Mouse (Mus musculus): Measurements from ENCODE around the gene Arhgef15. TPM values are rescaled to one million over a fixed set of nuclear protein-coding genes. Genes with fewer than 3 reads are reported as not detected.
"Not testable (repeated sequence)": the region's sequence is repeated elsewhere in the genome, so short reads cannot be mapped to it uniquely, and the experiment has no call there.

Arhgef15 gene
- polyA plus RNA-seq, 1 experiment from 2014 or later, result 5.6 TPM

DNA sequence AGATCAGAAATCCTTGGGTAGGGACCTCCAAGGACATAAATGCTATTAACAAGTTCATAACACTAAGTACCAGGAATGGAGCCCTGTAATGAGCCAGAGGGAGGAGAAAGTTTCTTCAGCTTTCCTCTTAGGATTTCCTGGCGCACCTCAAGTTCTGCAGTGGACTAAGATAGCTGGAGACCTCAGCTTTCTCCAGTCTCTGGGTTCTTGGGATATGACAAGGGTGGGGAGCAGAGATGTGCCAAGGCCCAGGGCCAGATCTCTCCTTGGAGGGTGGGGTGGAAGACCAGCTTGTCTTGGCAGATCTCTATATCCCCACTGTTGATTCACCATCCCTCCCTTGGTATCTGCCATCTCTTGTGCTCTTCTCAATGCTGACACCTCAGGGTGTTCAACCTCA is 18.3 kb upstream of the Arhgef15 start:
- Histone ChIP-seq H3K9ac (no peak overlapping the region), H3K36me3 (replicated peaks) (no peaks in the 10 kb centered on the region), H3K4me3 (replicated peaks) (no peak overlapping the region), H3K27ac (no peak overlapping the region), H3K4me2 (no peak overlapping the region), H3K27me3 (peaks cover 6% of the 10 kb centered on the region; the same call in 1 of the 2 replicates), H3K9me3 (no peaks in the 10 kb centered on the region), H3K4me1 (peaks cover 10% of the 10 kb centered on the region)
- ATAC-seq (ENCODE audit: low FRiP score), result no peak
- WGBS, result 82% methylated on average over 1 of the region's 1 CpGs

DNA sequence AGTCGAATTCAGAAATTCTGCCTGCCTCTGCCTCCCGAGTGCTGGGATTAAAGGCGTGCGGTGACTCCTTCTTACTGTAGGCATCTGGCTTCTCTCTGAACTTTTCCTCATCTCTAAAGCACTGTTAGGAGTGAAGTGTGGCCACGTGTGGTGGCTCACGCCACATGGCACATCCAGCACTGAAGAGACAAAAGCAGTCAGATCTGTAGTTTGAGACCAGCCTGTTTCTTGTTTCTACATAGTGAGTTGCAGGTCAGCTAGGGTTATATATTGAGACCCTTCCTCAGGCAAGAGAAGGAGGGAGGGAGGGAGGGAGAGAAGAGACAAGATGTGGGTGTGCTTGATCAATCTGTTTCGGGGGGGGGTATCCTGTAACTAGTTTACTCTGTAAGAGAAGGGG is 17.8 kb upstream of the Arhgef15 start, which contains the start of gene Rangrf:
TSS of gene Rangrf (minus strand) at position 101 of the 400 bp plus-strand sequence.
- 85% methylated on average over 7 of the region's 7 CpGs for WGBS
- peaks cover 6% of the 10 kb centered on the region; the same call in 1 of the 2 replicates for H3K27me3 ChIP-seq
- H3K4me2 ChIP-seq, result peak within 1 kb of the TSS; percentile 62
- no peak within 1 kb of the TSS for H3K27ac ChIP-seq
- no peak within 1 kb of the TSS; the same call in 1 of the 2 replicates for H3K9ac ChIP-seq
- no peaks in the 10 kb centered on the region for H3K36me3 ChIP-seq (replicated peaks)
- H3K9me3 ChIP-seq, result no peaks in the 10 kb centered on the region
- peaks cover 10% of the 10 kb centered on the region for H3K4me1 ChIP-seq
- H3K4me3 ChIP-seq (replicated peaks), result peak within 1 kb of the TSS; percentile 43
- no peak for ATAC-seq (ENCODE audit: low FRiP score)

DNA sequence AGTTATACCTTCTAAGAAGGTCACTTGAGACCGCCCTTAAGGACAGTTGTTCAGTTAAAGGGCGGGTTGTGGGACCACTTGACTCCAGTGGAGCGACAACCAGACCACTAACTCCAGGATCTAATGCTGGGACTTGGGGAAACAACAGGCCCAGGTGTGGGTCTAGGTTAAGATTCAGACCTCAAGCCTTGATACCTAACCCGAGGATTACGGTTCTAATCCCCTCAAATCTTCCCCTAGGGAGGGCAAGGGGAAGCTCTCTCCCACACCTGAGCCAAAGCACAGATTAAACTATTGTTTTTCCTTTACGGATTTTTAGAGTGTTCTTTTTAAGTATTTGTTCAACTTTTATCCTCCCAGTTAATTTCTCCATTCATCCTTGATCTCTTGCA is 16.8 kb upstream of the Arhgef15 start:
- peak overlapping the region; percentile 62 for H3K4me2 ChIP-seq
- H3K9me3 ChIP-seq, result no peaks in the 10 kb centered on the region
- peak overlapping the region; percentile 43 for H3K4me3 ChIP-seq (replicated peaks)
- H3K9ac ChIP-seq, result no peak overlapping the region; the same call in 1 of the 2 replicates
- peaks cover 6% of the 10 kb centered on the region; the same call in 1 of the 2 replicates for H3K27me3 ChIP-seq
- ATAC-seq (ENCODE audit: low FRiP score), result no peak
- no peaks in the 10 kb centered on the region for H3K36me3 ChIP-seq (replicated peaks)
- WGBS, result 29% methylated on average over 6 of the region's 6 CpGs
- H3K4me1 ChIP-seq, result peaks cover 10% of the 10 kb centered on the region
- H3K27ac ChIP-seq, result no peak overlapping the region

DNA sequence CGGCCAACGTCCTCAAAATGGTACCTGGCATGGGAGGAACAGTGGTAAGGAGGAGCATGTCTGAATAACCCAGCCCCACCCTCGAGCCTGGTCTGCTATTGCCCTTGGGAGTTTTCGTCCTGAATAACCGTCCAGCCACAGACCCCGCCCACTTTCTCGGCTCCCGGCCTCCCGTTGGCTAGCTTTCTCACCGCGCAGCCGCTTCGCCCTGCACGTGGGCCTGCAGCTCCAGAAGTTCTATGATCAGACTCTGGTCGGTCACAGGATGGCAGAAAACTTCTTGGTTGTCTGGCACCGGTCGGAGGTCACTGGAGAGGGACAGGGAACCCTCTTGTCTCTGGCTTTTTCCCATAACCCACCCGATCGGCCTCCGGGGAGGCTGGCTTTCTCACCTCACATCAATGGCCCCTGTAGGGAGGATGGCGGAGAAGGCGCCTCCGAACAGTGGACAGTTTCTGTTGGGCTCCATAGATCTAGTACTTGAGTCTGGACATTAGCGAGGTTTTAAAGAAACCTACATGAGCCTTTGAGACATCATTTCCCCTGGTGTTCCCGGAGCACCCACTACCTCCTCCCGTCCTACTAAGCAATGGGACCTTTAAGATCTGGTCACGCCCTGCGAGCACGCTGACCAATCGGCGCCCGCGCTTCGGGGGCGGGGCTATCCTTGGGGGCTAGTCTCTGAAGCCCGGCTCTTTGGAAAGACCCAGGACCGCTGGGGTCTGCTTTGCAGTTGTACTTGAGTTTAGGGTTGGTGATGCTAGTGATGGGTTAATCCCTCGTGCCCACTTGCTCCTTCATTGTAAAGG is 16.2 kb upstream of the Arhgef15 start:
- not testable (repeated sequence) for H3K27ac ChIP-seq
- ATAC-seq (ENCODE audit: low FRiP score), result peak; percentile 93
- WGBS, result under 1% methylated on average over 38 of the region's 38 CpGs

DNA sequence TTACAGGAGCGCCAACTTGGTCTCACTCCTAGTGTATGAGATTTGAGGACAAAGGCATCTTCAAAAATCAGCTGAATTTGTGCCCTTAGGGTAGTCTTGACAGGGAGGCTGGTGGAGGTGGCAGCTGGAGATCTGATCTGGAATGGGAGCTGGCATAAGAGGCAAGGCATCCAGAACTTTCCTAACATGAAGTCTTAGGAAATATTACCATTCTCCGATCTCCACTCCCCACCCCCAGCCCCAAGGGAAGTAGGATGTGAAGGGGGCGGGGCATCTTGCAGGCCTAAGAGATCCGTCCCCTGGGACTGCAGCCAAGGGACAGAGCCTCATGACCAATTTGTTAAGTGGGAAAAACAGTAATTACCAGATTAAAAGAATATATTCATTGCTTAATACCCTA is 13.0 kb upstream of the Arhgef15 start:
- WGBS, result 75% methylated on average over 4 of the region's 4 CpGs
- no peaks in the 10 kb centered on the region for H3K36me3 ChIP-seq (replicated peaks)
- no peak overlapping the region for H3K9ac ChIP-seq
- H3K27me3 ChIP-seq, result peaks cover 8% of the 10 kb centered on the region
- ATAC-seq (ENCODE audit: low FRiP score), result no peak
- no peaks in the 10 kb centered on the region for H3K9me3 ChIP-seq
- no peak overlapping the region for H3K4me3 ChIP-seq (replicated peaks)
- peaks cover 23% of the 10 kb centered on the region for H3K4me1 ChIP-seq
- no peak overlapping the region for H3K4me2 ChIP-seq
- H3K27ac ChIP-seq, result no peak overlapping the region

More for the DNA sequence above, 16.2 kb upstream of the Arhgef15 start:
- peaks cover 11% of the 10 kb centered on the region; the same call in 1 of the 2 replicates for H3K27me3 ChIP-seq
- H3K9me3 ChIP-seq; H3K36me3 ChIP-seq (replicated peaks): not testable (repeated sequence)
- H3K4me3 ChIP-seq (replicated peaks), result peak overlapping the region; percentile 43
- H3K4me1 ChIP-seq, result peaks cover 13% of the 10 kb centered on the region
- peak overlapping the region; percentile 54 for H3K9ac ChIP-seq
- peak overlapping the region; percentile 62 for H3K4me2 ChIP-seq

DNA sequence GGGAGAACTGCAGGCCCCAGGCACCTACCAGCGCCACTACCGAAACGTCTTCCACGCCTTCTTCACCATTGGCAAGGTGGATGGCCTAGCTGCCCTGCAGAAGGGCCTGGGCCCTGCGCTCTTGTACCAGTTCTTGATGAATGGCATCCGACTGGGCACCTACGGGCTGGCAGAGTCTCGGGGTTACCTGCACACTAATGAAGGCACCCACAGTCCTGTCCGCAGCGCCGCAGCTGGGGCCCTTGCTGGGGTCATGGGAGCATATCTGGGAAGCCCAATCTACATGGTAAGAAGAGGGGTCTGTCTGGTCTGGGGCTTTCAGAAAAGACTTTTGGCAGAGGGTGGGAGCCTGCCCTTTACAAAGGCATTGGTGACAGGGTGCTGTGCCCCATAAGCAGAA is 11.5 kb upstream of the Arhgef15 start:
- H3K4me3 ChIP-seq (replicated peaks), result peak overlapping the region; percentile 60; the same call in 1 of the 2 replicates
- H3K36me3 ChIP-seq (replicated peaks), result no peaks in the 10 kb centered on the region
- no peak overlapping the region for H3K9ac ChIP-seq
- WGBS, result 83% methylated on average over 11 of the region's 11 CpGs
- peak overlapping the region; percentile 92; the same call in 1 of the 2 replicates for H3K4me2 ChIP-seq
- peaks cover 8% of the 10 kb centered on the region for H3K27me3 ChIP-seq
- ATAC-seq (ENCODE audit: low FRiP score), result no peak
- no peak overlapping the region for H3K27ac ChIP-seq
- H3K4me1 ChIP-seq, result peaks cover 20% of the 10 kb centered on the region
- H3K9me3 ChIP-seq, result no peaks in the 10 kb centered on the region

DNA sequence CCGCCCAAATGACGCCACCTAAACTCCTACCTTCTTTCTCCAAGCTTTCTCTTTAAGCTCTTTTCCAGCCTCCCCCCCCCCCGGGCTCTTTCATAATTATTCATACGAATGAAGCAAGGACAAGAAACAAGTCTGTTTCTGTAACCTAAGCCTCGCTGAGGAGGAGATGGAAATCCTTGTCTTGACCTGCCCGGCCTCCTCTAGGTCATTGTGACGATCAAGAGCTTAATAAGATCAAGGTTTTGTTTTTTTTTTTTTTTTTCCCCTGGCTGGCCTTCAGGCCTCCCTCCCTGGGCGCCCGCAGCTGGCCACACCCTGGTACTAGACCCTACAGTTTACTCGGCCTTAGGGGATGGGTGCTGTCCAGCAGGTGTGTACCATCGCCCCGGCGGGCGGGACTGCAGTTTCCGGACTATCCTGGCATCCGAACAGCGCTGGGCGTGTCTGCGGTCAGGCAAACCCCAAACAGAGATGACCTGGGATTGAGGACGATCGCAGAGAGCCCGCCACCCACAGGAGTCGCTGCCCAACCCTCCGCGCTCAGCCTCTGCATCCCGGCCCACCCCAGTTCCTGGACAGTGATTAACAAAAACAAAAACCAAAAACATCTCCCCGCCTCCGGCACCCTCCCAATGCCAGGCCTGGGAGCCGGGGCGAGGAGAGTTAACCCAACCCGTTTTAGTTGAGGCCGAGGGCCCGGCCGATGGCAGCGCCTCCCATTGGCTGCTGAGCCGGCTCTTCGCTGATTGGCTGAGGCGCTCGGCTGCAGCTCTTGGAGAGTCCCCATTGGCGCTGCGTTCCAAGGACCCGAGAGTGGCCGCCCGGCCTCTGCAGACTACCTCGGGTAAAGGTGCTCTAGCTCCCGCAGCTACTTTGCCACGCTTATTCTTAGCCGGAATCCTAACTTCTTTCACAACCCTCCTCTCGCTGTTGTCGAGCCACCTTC is 10.3 kb upstream of the Arhgef15 start, which contains the start of gene Slc25a35:
TSS of gene Slc25a35 (plus strand) at position 795 of the 946 bp plus-strand sequence.
- Histone ChIP-seq H3K9me3 (no peaks in the 10 kb centered on the region), H3K4me3 (replicated peaks) (peak within 1 kb of the TSS; percentile 60), H3K36me3 (replicated peaks) (no peaks in the 10 kb centered on the region), H3K9ac (peak within 1 kb of the TSS; percentile 66), H3K27ac (no peak within 1 kb of the TSS), H3K27me3 (peaks cover 16% of the 10 kb centered on the region), H3K4me2 (peak within 1 kb of the TSS; percentile 92), H3K4me1 (peaks cover 13% of the 10 kb centered on the region)
- ATAC-seq (ENCODE audit: low FRiP score), result peak; percentile 96
- WGBS, result under 1% methylated on average over 50 of the region's 50 CpGs

DNA sequence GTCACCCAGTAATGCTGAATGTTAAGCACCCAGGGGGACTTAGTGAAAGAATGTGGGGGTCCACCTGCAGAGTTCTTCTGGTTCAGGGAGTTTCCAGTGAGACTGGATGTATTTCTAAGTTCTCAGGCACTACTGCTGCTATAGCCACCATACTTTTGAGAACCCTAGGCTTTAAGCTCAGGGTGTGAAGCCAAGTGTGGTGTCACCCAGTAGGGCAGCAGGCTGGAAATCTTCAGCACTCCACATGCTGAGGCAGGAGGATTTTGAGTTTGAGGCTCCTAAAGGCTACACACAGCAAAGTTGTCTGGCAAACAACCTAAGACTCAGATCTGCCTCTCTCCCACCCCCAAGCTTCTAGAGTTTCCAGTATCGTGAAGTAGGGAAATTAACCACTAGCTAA is 9.3 kb upstream of the Arhgef15 start:
- Histone ChIP-seq H3K27me3 (peaks cover 16% of the 10 kb centered on the region), H3K36me3 (replicated peaks) (no peaks in the 10 kb centered on the region), H3K4me3 (replicated peaks) (no peak overlapping the region), H3K4me2 (no peak overlapping the region), H3K9me3 (no peaks in the 10 kb centered on the region), H3K27ac (no peak overlapping the region), H3K9ac (no peak overlapping the region), H3K4me1 (peaks cover 13% of the 10 kb centered on the region)
- ATAC-seq (ENCODE audit: low FRiP score), result no peak
- 51% methylated on average over 1 of the region's 1 CpGs for WGBS

DNA sequence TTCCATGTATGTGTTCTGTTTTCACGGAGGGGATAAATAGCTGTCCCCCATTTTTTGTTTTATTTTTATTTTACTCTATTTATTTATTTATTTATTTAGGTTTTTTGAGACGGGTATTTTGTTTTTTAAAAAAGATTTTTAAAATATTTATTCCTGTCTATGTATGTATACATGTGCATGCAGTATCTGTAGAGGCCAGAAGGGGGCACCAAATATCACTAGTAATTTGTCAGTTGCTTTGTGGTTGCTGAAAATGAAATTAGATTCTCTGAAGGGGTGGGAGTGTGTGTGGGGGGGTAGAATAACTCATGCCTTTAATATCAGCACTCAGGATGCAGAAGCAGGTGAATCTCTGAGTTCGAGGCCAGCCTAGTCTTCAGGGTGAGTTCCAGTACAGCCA is 8.6 kb upstream of the Arhgef15 start:
- H3K4me2 ChIP-seq, result no peak overlapping the region
- H3K4me3 ChIP-seq (replicated peaks), result no peak overlapping the region
- H3K9ac ChIP-seq, result no peak overlapping the region
- peaks cover 16% of the 10 kb centered on the region for H3K27me3 ChIP-seq
- no peaks in the 10 kb centered on the region for H3K9me3 ChIP-seq
- no peak for ATAC-seq (ENCODE audit: low FRiP score)
- peaks cover 13% of the 10 kb centered on the region for H3K4me1 ChIP-seq
- WGBS, result 31% methylated on average over 3 of the region's 3 CpGs
- no peak overlapping the region for H3K27ac ChIP-seq
- H3K36me3 ChIP-seq (replicated peaks), result no peaks in the 10 kb centered on the region

DNA sequence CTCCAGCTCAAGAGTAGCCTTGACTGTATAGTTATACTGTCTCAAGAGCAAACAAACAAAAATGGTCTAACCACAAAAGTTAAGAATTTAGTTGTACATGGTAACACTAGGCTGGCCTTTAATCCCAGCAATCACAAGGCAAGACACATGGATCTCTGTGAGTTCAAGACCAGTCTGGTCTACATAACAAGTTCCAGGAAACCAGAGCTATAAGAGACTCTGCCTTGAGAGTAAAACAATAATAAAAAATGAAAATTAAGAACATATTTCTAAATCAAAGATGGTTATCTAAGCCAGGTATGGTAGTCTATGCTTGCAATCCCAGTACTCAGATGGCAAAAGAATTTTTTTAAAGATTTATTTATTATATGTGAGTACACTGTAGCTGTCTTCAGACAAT is 7.8 kb upstream of the Arhgef15 start:
- peaks cover 13% of the 10 kb centered on the region for H3K4me1 ChIP-seq
- H3K9me3 ChIP-seq, result no peaks in the 10 kb centered on the region
- H3K4me2 ChIP-seq, result no peak overlapping the region
- no peak overlapping the region for H3K4me3 ChIP-seq (replicated peaks)
- H3K9ac ChIP-seq, result no peak overlapping the region
- no peak for ATAC-seq (ENCODE audit: low FRiP score)
- no peaks in the 10 kb centered on the region for H3K36me3 ChIP-seq (replicated peaks)
- peaks cover 16% of the 10 kb centered on the region for H3K27me3 ChIP-seq
- H3K27ac ChIP-seq, result no peak overlapping the region

DNA sequence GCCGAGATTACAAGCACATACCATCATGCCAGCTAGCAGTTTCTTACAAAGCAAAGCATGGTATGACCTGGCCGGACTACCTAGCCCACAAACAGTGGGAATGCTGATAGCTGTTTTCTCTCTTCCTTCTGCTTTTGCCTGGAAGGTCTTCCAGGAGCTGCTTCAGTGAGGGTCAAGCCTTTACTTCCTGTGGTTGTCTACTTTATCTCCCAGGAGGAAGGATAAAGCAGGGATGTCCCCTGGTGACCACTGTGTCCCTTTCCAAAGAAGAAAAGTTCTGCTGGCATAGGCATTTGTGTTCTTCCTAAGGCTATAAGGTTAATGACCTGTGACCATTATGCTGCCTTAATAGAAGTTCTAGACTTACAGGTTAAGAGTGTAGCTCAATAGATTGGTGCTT is 6.1 kb upstream of the Arhgef15 start:
- Histone ChIP-seq H3K27me3 (peaks cover 11% of the 10 kb centered on the region), H3K9me3 (no peaks in the 10 kb centered on the region), H3K4me1 (peaks cover 10% of the 10 kb centered on the region), H3K4me3 (replicated peaks) (no peak overlapping the region), H3K36me3 (replicated peaks) (no peaks in the 10 kb centered on the region), H3K4me2 (no peak overlapping the region), H3K9ac (no peak overlapping the region), H3K27ac (no peak overlapping the region)
- 79% methylated on average over 2 of the region's 2 CpGs for WGBS
- no peak for ATAC-seq (ENCODE audit: low FRiP score)

DNA sequence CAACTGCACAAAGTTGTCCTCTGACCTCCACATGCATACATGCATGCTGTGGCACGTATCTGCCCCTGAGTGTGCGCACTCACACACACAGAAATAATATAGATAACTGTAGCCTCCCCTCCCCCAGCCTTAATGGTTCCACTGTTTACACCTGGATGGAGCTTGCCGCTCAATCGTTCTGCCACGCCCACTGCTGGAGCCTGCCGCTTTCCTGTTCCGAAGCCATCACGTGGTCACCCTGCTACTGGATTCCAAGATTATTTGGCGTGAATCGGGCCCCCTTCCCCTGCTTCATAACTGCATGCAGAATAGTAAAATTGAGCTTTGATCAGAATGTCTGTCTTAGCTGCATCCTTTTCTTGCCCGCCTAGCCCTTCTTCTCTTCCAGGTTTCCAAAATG is 4.9 kb upstream of the Arhgef15 start:
- H3K4me1 ChIP-seq; ATAC-seq (ENCODE audit: low FRiP score); H3K36me3 ChIP-seq (replicated peaks); H3K9ac ChIP-seq; H3K4me2 ChIP-seq; H3K4me3 ChIP-seq (replicated peaks); H3K9me3 ChIP-seq; H3K27ac ChIP-seq: not testable (repeated sequence)
- H3K27me3 ChIP-seq, result peaks cover 16% of the 10 kb centered on the region
- WGBS, result 25% methylated on average over 11 of the region's 11 CpGs
